Mouse (Mus musculus): ENCODE results near the gene Tbcel.

- TF ChIP-seq CTCF (conservative IDR thresholded peaks at IDR 0.05; ENCODE audit: low read length) (no peak), POU5F1 (IDR thresholded peaks at IDR 0.05; ENCODE audit: borderline replicate concordance, low read length) (no peak)
Measured at GRCm38 (mm10) chr9:42411296-42411695, 96.3 kb downstream of the Tbcel start.
